Mouse (Mus musculus): ENCODE measurements around the gene Gm5244.

DNA sequence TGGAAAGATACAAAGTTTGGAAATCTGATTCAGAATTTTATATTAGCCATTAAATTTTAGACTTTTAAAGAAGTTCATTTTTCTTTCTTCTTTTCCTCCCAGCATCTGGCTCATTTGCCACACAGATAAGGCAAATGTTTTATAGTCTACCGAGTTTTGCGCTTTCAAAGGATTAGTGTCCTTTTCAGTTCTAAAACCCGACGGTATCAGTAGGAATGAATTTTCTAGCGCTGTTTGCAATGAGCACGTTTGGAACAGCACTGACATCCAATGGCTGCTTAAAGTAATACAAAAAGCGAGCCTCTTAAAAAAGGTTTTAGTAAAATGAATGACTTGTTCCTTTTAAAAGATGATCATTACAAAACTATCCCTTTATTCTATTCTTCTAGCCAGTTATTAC is 49.4 kb upstream of the Gm5244 start:
- TF ChIP-seq CTCF (IDR thresholded peaks at IDR 0.05; ENCODE audit: low read depth, low read length) (no peak), TAL1 (conservative IDR thresholded peaks at IDR 0.05; ENCODE audit: low read depth, low read length) (no peak), GATA1 (IDR thresholded peaks at IDR 0.05; ENCODE audit: borderline replicate concordance, low read length) (no peak)
